Mouse (Mus musculus): ENCODE measurements around the gene Hist4h4.

GRCm38 (mm10) chr6:136827116-136827515 lies 22.9 kb upstream of the Hist4h4 start:
- TF ChIP-seq MEF2A (IDR thresholded peaks at IDR 0.05; ENCODE audit: borderline replicate concordance, low read depth, low read length), result no peak
- TF ChIP-seq MYC (IDR thresholded peaks at IDR 0.05; ENCODE audit: low read depth, low read length), result no peak
- no peak for TF ChIP-seq TCF12 (IDR thresholded peaks at IDR 0.05; ENCODE audit: low read depth, low read length)
- TF ChIP-seq POLR2A (IDR thresholded peaks at IDR 0.05; ENCODE audit: low read depth, low read length), result no peak
- TF ChIP-seq CTCF (conservative IDR thresholded peaks at IDR 0.05 in 1 of 2, IDR thresholded peaks at IDR 0.05 in 1 of 2; ENCODE audit: low read depth in 2 of 2, low read length in 2 of 2), result no peak
- no peak for TF ChIP-seq RAD21 (IDR thresholded peaks at IDR 0.05; ENCODE audit: low read depth, low read length)
- TF ChIP-seq MAFK (IDR thresholded peaks at IDR 0.05; ENCODE audit: insufficient replicate concordance, low read length), result no peak
